Mouse (Mus musculus): ENCODE measurements around the gene Tpcn2.

Gene Tpcn2

DNA sequence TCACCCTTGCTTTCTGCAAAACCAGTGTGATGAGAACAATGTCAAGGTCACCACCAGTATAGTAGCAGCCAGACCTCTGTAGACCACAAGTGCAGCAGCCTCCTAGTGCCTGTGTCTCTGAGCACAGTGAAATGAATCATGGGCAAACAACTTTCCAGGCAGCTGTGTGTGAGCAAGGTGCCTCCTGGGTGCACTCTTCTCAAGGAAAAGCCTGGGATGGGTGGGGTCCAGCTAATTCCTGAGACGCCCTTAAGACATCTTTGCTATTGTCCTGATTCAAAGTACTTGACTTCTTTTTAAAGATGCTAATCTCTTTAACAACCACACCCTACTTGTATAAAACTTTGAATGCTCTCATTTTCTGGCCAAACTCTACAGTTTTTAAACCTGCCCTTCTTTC lies 144.7 kb downstream of the Tpcn2 start:
- TF ChIP-seq GATA4 (IDR thresholded peaks at IDR 0.05; ENCODE audit: insufficient replicate concordance, low read length), result no peak

GRCm38 (mm10) chr7:145137871-145138270 lies 145.9 kb downstream of the Tpcn2 start:
- no peak for TF ChIP-seq GATA4 (IDR thresholded peaks at IDR 0.05; ENCODE audit: insufficient replicate concordance, low read length)

GRCm38 (mm10) chr7:145136831-145137230 lies 147.0 kb downstream of the Tpcn2 start:
- no peak for TF ChIP-seq GATA4 (IDR thresholded peaks at IDR 0.05; ENCODE audit: insufficient replicate concordance, low read length)

Measured in liver, adult (tissue).